Mouse (Mus musculus) forebrain, embryonic 13.5 days (tissue): ENCODE measurements at regions not wholly inside any gene's neighbourhood (a gene's known extent, or its start where the extent isn't known, plus 50 kb on each side); places are given as distances from the start of the nearest gene placed in this dataset.

Source experiments
- ATAC-seq: fragments of 200-750 bp; cut with Nextera tagmentation; 2 replicates; pipeline ENCODE4 v1.8.0; 2017
- H3K27ac ChIP-seq: fragments of 300-500 bp; sonication (generic); 2 replicates; pipeline ENCODE4 v1.5.1; 2015; ENCODE audit warnings: inconsistent platforms, mild to moderate bottlenecking, moderate library complexity
- H3K27me3 ChIP-seq: fragments of 300-500 bp; sonication (generic); 2 replicates; pipeline ENCODE4 v1.6.1; 2015; ENCODE audit warnings: mild to moderate bottlenecking, inconsistent platforms
- H3K36me3 ChIP-seq: fragments of 300-500 bp; sonication (generic); 2 replicates; pipeline ENCODE4 v1.6.1; 2015; ENCODE audit warnings: mild to moderate bottlenecking, inconsistent platforms; ENCODE audit not compliant: poor library complexity, severe bottlenecking
- H3K4me1 ChIP-seq: fragments of 300-500 bp; sonication (generic); 2 replicates; pipeline ENCODE4 v1.6.1; 2015; ENCODE audit warnings: inconsistent platforms
- H3K4me2 ChIP-seq: fragments of 300-500 bp; sonication (generic); 2 replicates; pipeline ENCODE4 v1.6.1; 2015; ENCODE audit warnings: inconsistent platforms, mild to moderate bottlenecking, moderate library complexity
- H3K4me3 ChIP-seq: fragments of 300-500 bp; sonication (generic); 2 replicates; pipeline ENCODE4 v1.5.1; 2015; ENCODE audit warnings: mild to moderate bottlenecking, inconsistent platforms
- H3K9ac ChIP-seq: fragments of 300-500 bp; sonication (generic); 2 replicates; pipeline ENCODE4 v1.6.1; 2015; ENCODE audit warnings: mild to moderate bottlenecking, inconsistent platforms
- H3K9me3 ChIP-seq: fragments of 300-500 bp; sonication (generic); replicated peaks from 2 replicates; pipeline ENCODE4 v1.6.1; 2016; ENCODE audit warnings: inconsistent platforms
- WGBS: fragments of 180-500 bp; shearing (Covaris S2); methylation state at CpG from one replicate; pipeline ENCODE4 v1.1.7; 2015; 5-methylcytosine and 5-hydroxymethylcytosine counted together

GRCm38 (mm10) chr19:56086413-56087083 is 200.4 kb upstream of the Habp2 start:
- H3K27ac ChIP-seq: no peak overlapping the region
- WGBS: 92% methylated on average over 7 of the region's 7 CpGs
- H3K9ac ChIP-seq: no peak overlapping the region
- H3K9me3 ChIP-seq: peaks cover 12% of the 10 kb centered on the region
- ATAC-seq: no peak
- H3K4me1 ChIP-seq: no peaks in the 10 kb centered on the region
- no peak overlapping the region for H3K4me2 ChIP-seq
- H3K27me3 ChIP-seq: 0 out of 2 replicates have a peak, but pooled peaks cover 1% of the 10 kb centered on the region
- no peak overlapping the region for H3K4me3 ChIP-seq
- no peaks in the 10 kb centered on the region for H3K36me3 ChIP-seq

- H3K4me3 ChIP-seq: no peak overlapping the region
- WGBS: 88% methylated on average over 6 of the region's 6 CpGs
Measured at GRCm38 (mm10) chr19:56087127-56087526, 199.8 kb upstream of the Habp2 start.

GRCm38 (mm10) chr19:56089795-56090375 is 197.1 kb upstream of the Habp2 start:
- no peak overlapping the region for H3K4me2 ChIP-seq
- H3K27ac ChIP-seq: no peak overlapping the region
- H3K9ac ChIP-seq: no peak overlapping the region
- no peak for ATAC-seq
- 96% methylated on average over 17 of the region's 17 CpGs for WGBS
- H3K36me3 ChIP-seq: no peaks in the 10 kb centered on the region
- H3K4me3 ChIP-seq: no peak overlapping the region
- H3K27me3 ChIP-seq: 0 out of 2 replicates have a peak, but pooled peaks cover 7% of the 10 kb centered on the region
- no peaks in the 10 kb centered on the region for H3K9me3 ChIP-seq
- H3K4me1 ChIP-seq: no peaks in the 10 kb centered on the region

More at GRCm38 (mm10) chr19:56087127-56087526, 199.8 kb upstream of the Habp2 start:
- no peak overlapping the region for H3K9ac ChIP-seq
- H3K9me3 ChIP-seq: peaks cover 12% of the 10 kb centered on the region
- no peaks in the 10 kb centered on the region for H3K36me3 ChIP-seq
- no peaks in the 10 kb centered on the region for H3K4me1 ChIP-seq
- no peak overlapping the region for H3K4me2 ChIP-seq
- H3K27ac ChIP-seq: no peak overlapping the region
- 0 out of 2 replicates have a peak, but pooled peaks cover 2% of the 10 kb centered on the region for H3K27me3 ChIP-seq
- no peak for ATAC-seq

- H3K4me2 ChIP-seq: no peak overlapping the region
- WGBS: 93% methylated on average over 5 of the region's 5 CpGs
Measured at GRCm38 (mm10) chr19:56091581-56091980, 195.4 kb upstream of the Habp2 start.

GRCm38 (mm10) chr19:56095873-56096272 is 191.1 kb upstream of the Habp2 start:
- H3K27ac ChIP-seq: no peak overlapping the region
- H3K4me1 ChIP-seq: no peaks in the 10 kb centered on the region
- no peak for ATAC-seq
- 84% methylated on average over 6 of the region's 6 CpGs for WGBS
- peaks cover 8% of the 10 kb centered on the region for H3K9me3 ChIP-seq
- no peaks in the 10 kb centered on the region for H3K36me3 ChIP-seq
- H3K4me3 ChIP-seq: no peak overlapping the region
- no peak overlapping the region for H3K9ac ChIP-seq
- H3K27me3 ChIP-seq: 0 out of 2 replicates have a peak, but pooled peaks cover 7% of the 10 kb centered on the region
- H3K4me2 ChIP-seq: no peak overlapping the region

More at GRCm38 (mm10) chr19:56091581-56091980, 195.4 kb upstream of the Habp2 start:
- Histone ChIP-seq H3K27me3 (0 out of 2 replicates have a peak, but pooled peaks cover 7% of the 10 kb centered on the region), H3K36me3 (no peaks in the 10 kb centered on the region), H3K27ac (no peak overlapping the region), H3K9me3 (no peaks in the 10 kb centered on the region), H3K4me1 (no peaks in the 10 kb centered on the region), H3K9ac (no peak overlapping the region), H3K4me3 (no peak overlapping the region)
- ATAC-seq: no peak

- ATAC-seq: no peak
- no peak overlapping the region for H3K4me2 ChIP-seq
- H3K27me3 ChIP-seq: peaks cover 8% of the 10 kb centered on the region; the same call in 1 of the 2 replicates
- H3K9ac ChIP-seq: no peak overlapping the region
- WGBS: 90% methylated on average over 9 of the region's 9 CpGs
- H3K9me3 ChIP-seq: peaks cover 8% of the 10 kb centered on the region
- no peak overlapping the region for H3K27ac ChIP-seq
- H3K36me3 ChIP-seq: no peaks in the 10 kb centered on the region
- H3K4me3 ChIP-seq: no peak overlapping the region
- peaks cover 5% of the 10 kb centered on the region for H3K4me1 ChIP-seq
Measured at GRCm38 (mm10) chr19:56099725-56100124, 187.2 kb upstream of the Habp2 start.

GRCm38 (mm10) chr19:56100131-56100872 is 186.6 kb upstream of the Habp2 start:
- Histone ChIP-seq H3K9me3 (peaks cover 8% of the 10 kb centered on the region), H3K4me2 (no peak overlapping the region), H3K4me3 (no peak overlapping the region), H3K27me3 (peaks cover 8% of the 10 kb centered on the region; the same call in 1 of the 2 replicates), H3K27ac (no peak overlapping the region), H3K36me3 (no peaks in the 10 kb centered on the region), H3K4me1 (peaks cover 5% of the 10 kb centered on the region), H3K9ac (no peak overlapping the region)
- WGBS: 71% methylated on average over 4 of the region's 4 CpGs
- no peak for ATAC-seq

GRCm38 (mm10) chr19:56102454-56103080 is 184.4 kb upstream of the Habp2 start:
- Histone ChIP-seq H3K9ac (no peak overlapping the region), H3K4me1 (peaks cover 5% of the 10 kb centered on the region), H3K36me3 (no peaks in the 10 kb centered on the region), H3K4me3 (no peak overlapping the region), H3K27ac (no peak overlapping the region), H3K27me3 (peaks cover 8% of the 10 kb centered on the region; the same call in 1 of the 2 replicates), H3K4me2 (no peak overlapping the region), H3K9me3 (peaks cover 8% of the 10 kb centered on the region)
- 65% methylated on average over 7 of the region's 7 CpGs for WGBS
- no peak for ATAC-seq

- Histone ChIP-seq H3K27me3 (peaks cover 8% of the 10 kb centered on the region; the same call in 1 of the 2 replicates), H3K4me3 (no peak overlapping the region), H3K4me1 (peaks cover 5% of the 10 kb centered on the region), H3K27ac (no peak overlapping the region), H3K9me3 (peaks cover 5% of the 10 kb centered on the region), H3K9ac (no peak overlapping the region), H3K4me2 (no peak overlapping the region), H3K36me3 (no peaks in the 10 kb centered on the region)
- ATAC-seq: no peak
- 92% methylated on average over 4 of the region's 4 CpGs for WGBS
Measured at GRCm38 (mm10) chr19:56105073-56105451, 181.9 kb upstream of the Habp2 start.

GRCm38 (mm10) chr19:56105452-56106091 is 181.4 kb upstream of the Habp2 start:
- ATAC-seq: no peak
- Histone ChIP-seq H3K27ac (no peak overlapping the region), H3K36me3 (no peaks in the 10 kb centered on the region), H3K4me1 (peaks cover 5% of the 10 kb centered on the region), H3K27me3 (peaks cover 8% of the 10 kb centered on the region; the same call in 1 of the 2 replicates), H3K9me3 (peaks cover 2% of the 10 kb centered on the region), H3K4me3 (no peak overlapping the region), H3K4me2 (no peak overlapping the region), H3K9ac (no peak overlapping the region)
- WGBS: 77% methylated on average over 23 of the region's 23 CpGs

GRCm38 (mm10) chr19:56108796-56109195 is 178.1 kb upstream of the Habp2 start:
- Histone ChIP-seq H3K36me3 (no peaks in the 10 kb centered on the region), H3K4me3 (no peak overlapping the region), H3K27ac (no peak overlapping the region), H3K4me1 (no peaks in the 10 kb centered on the region), H3K27me3 (peaks cover 5% of the 10 kb centered on the region; the same call in 1 of the 2 replicates), H3K9me3 (no peaks in the 10 kb centered on the region; the same call in 1 of the 2 replicates), H3K9ac (no peak overlapping the region), H3K4me2 (no peak overlapping the region)
- no peak for ATAC-seq
- WGBS: 92% methylated on average over 6 of the region's 6 CpGs
